Mouse (Mus musculus) T-helper 1 cell (primary cell): ENCODE measurements around the gene Vps13d.

ENCODE experiments used
- in situ Hi-C: fragments of 300-600 bp; cut with MboI, MseI; formaldehyde crosslinking; loops from one replicate; pipeline ENCODE4 v1.15.1; 2025; ENCODE audit warnings: high pct_unique_total_duplicates

Gene Vps13d

DNA sequence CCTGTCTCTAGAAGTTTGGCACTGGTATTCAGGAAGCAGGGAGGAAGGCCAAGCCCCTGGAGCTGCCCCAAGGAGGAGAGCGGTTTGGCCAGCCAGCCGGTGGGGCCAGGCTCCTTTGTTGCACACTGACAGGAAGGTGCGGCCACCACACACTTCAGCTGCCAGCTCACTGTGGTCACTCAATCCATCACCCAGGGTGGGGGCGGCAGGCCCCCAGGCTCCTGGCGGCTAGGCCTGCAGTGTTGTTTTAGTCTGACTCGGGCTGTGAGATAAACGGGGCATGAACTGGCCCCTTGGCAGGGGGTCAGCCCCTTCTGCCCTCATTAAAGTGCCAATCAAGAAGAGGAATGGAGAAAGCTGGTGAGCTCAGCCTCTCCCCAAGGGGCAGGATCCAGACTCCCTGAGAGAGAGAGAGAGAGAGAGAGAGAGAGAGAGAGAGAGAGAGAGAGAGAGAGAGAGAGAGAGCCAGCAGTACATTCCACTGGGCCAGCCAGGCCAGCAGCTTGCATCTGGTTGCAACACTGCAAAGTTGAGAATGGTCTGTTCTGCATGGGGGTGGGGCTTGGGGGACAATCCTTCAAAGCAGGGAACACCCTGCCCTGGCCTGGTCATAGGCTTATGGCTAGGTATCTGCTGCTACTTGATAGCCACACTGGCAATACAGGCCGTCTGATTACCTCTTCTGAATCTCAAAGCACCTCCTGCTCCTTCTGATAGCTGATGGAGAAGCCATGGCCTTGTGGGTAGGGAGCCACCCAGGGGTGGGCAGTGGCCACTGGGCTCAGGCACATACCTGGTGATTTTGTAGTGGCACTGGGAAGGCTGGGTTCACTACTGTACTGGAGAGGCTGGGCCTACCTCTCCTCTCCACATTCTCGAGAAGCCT, 245.1 kb downstream of the Vps13d start:
- in situ Hi-C loops = no loop called here

DNA sequence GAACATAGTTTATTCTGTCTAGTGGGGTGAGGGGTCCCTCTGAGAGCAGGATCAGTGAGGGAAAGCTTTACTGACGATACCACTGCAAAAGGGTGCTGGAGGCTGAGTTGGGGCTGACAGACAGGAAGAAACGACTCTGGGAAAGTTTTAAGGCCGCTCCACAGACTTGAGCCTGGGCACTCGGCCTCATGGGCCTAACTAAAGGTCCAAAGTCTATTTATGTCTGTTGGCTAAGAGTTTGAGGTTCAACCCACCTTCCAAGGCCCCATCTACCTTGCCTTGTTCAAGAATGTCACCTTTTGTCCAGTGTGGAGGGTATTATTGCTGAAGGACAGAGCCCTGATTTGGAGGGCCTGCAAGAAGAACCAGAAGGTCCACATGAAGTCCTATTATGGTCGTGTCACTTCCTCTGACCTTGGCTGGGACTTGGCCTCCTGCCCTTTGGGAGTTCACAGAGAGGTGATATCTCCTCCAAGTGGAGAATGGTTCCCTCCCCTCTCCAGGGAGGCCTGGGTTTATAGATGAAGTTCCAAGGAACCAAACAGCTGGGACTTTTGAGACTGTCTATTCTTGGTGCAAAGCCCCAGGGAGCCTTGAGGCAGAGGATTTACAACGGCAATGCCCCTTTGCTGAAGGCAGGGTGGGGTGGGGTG, 246.9 kb downstream of the Vps13d start:
- in situ Hi-C loops = no loop called here

- in situ Hi-C loops = no loop called here
These were observed 251.5 kb downstream of the Vps13d start for GRCm38 (mm10) chr4:144943273-144943672.

GRCm38 (mm10) chr4:144942433-144942832, 252.4 kb downstream of the Vps13d start:
- in situ Hi-C loops = no loop called here

- in situ Hi-C loops = no loop called here
These were observed 253.9 kb downstream of the Vps13d start for GRCm38 (mm10) chr4:144940796-144941462.

- in situ Hi-C loops = no loop called here
These were observed 254.9 kb downstream of the Vps13d start for GRCm38 (mm10) chr4:144939847-144940411.

DNA sequence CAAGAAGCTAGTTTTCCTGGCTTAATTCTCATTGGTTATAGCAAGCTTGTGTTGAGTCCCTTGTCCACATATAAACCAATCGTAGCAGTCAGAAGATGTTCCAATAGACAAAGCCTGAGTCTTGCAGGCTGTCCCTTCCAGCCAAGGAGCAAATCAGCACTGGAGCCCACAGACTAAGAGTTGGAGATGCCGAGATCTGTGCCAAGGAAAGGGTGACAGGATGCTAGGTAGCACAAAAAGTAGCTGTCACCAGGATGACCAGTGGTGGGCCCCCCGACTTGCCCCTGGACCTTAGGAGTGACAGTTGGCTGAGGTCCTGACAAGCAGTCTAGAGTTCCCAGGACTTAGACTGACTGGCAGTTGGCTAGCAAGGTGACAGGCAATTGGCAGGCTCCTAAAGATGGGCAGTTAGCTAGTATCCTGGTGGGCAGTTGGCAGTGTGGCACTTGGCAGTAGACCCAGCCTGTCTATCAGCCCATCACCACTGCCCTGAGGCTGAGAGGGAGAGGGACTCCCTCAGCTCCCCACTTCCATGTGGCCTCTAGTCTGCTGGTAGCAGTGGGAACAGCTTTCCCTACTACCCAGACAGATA, 258.1 kb downstream of the Vps13d start:
- in situ Hi-C loops = no loop called here

GRCm38 (mm10) chr4:144934501-144934900, 260.3 kb downstream of the Vps13d start:
- in situ Hi-C loops = no loop called here

DNA sequence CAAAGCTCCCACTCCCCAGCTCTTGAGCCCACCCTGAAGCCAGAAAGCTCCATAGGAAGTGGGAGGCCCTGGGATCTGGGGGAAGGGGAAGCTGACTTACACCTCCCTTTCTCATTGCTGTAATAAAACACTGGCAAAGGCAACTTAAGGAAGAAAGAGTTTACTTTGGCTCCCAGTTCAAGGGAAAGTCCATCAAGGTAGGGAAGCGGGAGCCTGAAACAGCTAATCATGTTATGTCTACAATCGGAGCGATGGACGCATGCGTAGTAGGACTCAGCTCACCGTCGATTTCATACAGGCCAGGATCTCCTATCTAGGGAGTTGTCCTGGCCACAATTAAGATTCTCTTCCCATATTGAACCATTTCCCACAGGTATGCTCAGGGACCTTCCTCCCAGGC, 263.6 kb downstream of the Vps13d start:
- in situ Hi-C loops = no loop called here

GRCm38 (mm10) chr4:144930366-144930765, 264.4 kb downstream of the Vps13d start:
- in situ Hi-C loops = no loop called here

DNA sequence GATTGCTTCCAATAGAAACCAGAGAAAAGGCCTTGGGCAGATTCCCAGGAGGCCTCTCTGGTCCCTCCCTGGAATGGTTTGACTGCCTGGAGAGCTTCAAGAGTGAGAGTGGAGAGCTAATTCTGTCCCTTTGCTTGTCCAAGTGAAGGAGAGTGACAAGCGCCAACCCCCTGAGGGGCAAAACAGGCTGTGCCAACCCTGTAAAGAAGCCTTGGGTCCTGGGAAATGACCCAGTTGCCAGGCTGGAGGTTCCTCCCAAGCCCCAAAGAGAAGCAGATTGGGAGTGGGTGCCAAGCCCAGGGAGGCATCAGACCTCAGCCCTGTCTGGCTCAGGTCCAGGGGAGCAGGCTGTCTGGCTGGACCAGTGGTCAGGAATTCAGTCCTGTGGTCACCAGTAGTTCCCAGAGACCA, 265.0 kb downstream of the Vps13d start:
- in situ Hi-C loops = no loop called here

DNA sequence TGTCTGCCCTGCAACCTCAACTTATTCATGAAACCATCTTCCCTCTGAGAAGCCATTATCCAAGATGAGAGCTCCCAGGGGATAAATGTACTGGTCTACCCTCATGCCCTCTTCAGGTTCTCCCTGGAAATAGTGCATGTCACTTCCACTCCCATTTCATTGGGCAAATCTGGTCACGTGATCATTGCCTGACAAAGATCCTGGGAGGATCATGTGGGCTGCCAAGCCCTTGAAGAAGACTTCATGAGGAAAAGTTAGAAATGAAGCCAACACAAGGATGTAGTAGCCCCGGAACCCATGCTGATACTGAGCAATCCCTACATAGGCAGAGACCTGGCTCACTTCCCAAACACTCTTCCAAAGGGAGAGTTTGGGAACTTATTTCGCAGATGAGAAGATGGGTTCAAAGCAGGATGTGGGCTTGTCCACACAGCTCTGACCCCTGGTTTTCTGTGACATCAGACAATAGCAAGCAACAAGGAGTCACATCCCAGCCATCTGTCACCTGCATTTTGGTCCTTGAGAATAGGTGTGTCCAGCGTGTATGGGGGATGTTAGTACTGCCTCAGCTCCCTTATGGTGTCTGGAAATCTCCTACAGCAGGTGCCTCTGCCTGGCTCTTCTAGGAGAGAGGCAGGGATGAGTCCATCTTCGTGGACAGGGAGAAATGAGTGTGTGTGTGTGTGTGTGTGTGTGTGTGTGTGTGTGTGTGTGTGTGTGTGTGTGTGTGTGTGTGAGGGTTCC, 265.9 kb downstream of the Vps13d start:
- in situ Hi-C loops = no loop called here
